Mouse (Mus musculus): ENCODE data around the gene A830005F24Rik.
A peak's percentile ranks its signal among the peaks of the same experiment; 100 is the strongest.

The A830005F24Rik gene

DNA sequence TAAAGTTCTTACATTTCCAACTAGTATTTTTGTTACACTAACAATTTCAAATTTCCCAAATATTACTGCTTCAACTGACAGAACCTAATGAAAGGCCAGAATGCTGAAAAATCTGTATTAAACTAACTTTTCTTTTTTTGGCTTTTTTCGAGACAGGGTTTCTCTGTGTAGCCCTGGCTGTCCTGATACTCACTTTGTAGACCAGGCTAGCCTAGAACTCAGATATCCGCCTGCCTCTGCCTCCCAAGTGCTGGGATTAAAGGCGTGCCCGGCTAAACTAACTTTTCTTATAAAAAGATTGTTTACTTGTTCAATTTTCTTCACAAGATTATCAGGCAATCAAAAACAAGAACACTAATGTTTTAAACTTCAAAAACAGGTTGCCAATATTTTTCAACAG, 31.5 kb downstream of the A830005F24Rik start:
- DNase-seq (ENCODE audit: low read depth), result no peak

DNA sequence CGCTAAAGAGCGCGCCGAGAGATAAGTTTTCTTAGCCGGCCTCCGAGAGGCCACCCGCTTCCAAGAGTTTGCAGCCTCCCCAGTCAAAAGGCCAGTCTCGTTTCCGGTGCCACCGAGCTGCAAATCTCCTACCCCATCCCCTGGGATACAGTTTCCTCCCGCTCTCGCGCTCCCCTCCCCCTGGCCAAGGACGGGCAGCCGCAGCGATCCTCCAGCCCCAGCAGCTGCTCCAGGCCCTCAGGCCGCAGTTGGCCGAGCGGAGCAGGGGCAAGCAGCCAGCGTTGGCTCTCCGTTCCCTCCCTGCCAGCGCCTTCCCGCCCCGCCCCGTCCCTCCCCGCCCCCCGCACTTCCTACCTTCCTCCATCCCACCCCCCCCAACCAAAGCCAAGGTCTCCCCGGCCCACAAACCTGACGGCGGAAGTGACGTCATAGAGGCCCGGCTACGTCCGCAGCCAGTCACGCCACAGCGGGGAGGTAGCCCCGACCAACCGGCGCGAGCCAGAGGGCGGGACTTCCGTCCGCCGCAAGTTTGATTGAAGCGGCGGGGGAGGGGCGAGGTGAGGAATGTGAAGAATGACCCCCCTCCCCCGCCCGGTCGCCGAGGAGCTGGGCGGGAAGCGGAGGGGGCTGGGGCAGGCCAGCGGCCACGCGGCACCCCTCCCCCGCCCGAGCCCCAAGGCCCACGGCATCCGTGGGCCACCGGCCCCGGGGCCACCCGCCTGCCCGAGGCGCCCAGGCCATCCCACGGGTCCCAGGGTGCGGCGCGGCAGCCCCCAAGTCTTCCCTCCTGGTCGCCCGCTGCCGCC, 32.3 kb downstream of the A830005F24Rik start:
- DNase-seq (ENCODE audit: low read depth), result peak; percentile 98

DNA sequence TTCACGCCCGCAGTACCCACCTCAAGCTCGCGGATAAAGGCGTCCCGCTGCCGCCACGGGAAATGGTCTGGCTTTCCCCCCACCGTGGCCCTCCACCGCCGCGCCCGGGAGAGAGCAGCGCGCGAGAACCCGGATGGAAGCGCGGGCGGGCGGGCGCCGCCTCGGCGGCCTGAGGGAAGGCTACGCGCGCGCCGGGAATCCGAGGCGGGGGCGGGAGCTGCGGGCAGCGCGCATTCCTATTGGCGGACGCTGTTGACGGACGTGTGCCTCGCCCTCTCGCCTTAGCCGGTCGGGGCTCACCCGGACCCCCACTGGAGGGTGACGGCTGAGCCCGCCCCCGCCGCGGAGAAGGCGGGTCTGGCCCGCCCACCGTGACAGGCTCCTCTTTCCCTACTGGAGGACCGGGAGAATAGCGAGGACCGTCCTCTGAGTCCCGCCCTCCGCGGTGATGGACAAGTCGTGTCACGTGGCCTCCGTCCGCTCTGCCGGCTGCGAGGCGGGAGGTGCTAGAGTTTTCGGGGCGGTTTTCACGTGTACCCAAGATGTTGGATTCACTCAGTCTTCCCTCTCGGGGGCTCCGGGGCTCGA, 33.1 kb downstream of the A830005F24Rik start:
- peak; percentile 91 for DNase-seq (ENCODE audit: low read depth)

DNA sequence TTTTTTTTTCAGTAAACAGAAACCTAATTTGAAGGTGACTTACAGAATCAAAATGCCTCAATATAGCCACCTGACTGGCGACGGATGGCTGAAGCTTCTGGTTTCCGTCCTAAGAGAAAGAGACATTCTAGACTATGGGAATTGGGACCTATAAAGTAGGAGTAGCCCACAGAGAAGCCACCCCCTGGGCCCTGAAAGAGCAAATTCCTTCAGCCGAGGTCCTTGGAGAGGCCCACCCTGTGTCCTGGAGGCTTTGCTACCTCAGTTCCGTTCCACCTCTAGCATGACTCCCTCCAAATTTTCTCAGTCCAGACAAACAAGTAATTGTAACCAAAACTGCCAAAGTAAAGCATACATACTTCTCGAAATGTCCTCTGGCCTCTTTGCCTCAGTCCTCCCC, 34.3 kb downstream of the A830005F24Rik start:
- DNase-seq (ENCODE audit: low read depth), result no peak

DNA sequence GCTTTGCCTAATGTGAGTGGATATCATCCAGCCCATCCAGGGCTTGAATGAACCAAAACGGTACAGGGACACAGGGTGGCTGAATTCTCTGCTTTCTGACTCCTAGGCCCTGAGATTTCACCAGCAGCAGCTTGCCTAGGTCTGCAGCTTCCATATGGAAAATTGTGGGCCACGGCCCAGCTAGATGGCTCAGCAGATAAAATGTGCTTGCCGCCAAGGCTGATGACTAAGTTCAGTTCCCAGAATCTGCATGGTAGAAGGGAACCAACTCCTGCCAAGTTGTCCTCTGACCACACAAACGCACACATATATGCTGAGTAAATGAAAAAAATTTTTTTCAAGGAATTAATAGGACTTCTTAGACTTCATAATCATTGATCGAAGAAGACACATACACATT, 34.9 kb downstream of the A830005F24Rik start:
- DNase-seq (ENCODE audit: low read depth), result no peak

DNA sequence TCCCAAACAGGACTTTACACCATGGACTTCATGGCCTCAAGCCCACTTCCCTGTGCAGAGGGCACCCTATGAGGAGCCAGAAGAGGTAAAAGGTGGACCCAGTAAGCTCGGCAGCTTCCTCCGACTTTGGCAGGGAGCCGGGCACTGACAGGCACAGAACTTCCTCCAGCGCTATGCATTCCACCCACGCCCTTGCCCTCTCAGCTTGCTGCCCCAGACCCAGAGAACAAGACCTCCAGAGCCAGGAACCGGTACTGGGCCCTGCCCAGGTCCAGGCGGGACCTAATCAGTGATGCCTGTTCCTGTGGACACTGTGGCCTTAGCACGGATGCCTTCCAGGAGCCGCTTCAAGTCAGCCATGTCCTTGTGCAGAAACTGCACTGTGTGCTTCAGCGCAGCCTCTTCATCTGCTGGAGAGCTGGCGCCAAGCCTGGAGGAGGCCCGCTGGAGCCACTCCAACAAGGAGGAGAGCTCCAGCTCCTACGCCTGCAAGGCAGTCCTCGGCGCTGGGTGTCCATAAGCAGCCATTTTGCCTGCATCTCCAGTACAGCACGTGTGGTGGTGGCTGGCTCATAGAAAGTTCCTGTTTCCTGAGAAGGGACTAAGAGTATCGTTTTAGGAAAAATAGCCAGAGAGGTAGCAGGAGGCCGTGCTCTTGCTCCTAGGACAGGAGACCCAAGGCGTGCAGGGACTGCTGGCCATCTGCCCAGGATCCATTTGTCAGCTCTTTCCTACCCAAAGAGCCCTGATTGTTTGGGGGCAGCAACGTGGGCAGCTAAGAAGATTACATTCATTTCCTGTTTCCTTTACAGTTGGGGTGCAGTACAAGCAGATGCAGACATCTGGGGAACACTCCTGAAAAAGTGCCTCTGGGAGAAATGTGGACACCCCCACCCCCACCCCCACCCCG, 39.1 kb downstream of the A830005F24Rik start:
- no peak for DNase-seq (ENCODE audit: low read depth)

DNA sequence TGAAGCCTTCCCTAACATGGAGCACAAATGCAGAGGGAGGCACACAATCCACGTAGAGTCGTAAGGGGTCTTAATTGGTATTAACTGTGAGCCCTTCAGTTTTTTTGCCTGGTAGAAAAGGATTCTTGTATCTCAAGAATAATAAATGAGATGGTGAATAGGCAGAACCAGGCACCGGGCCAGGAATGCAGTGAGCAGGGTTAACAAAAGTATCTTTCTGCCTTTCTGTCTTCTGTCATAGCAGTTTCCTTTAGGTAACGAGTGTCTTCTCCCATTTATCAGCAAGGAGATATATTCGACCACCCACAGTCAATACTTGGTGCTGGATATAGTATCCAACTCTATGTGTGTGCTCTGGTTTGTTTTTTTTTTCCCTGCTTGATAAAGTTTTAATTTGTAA, 40.1 kb downstream of the A830005F24Rik start:
- DNase-seq (ENCODE audit: low read depth), result no peak

DNA sequence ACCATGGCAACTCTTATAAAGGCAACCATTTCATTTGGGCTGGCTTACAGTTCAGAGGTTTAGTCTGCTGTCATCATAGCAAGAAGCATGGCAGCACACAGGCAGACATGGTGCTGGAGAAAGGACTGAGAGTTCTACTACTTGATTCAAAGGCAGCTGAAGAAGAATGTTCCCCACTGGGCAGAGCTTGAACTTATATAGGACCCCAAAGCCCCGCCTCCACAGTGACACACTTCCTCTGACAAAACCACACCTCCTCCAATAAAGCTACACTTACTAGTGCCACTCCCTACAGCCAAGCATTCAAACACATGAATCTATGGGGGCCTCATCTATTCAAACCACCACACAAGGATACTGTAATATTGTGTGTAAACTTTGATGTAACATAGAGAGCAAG, 41.2 kb downstream of the A830005F24Rik start:
- DNase-seq (ENCODE audit: low read depth), result no peak

DNA sequence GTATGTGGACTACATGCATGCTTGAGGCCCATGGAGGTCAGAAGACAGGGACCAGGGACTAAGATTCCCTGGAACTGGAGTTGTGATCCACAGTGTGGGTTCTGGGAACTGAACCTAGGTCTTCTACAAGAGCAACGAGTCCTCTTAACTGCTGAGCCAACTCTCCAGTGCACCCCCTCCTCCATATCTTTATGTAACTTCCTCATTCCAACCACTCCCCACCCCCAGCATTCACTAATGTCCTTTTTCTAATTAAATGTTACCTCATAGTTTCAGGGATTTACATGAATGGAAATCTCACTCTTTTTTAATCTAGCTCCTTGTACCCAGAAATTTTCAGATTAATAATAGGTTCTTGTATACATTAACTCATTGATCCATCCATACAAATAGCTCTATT, 42.6 kb downstream of the A830005F24Rik start:
- no peak for DNase-seq (ENCODE audit: low read depth)

DNA sequence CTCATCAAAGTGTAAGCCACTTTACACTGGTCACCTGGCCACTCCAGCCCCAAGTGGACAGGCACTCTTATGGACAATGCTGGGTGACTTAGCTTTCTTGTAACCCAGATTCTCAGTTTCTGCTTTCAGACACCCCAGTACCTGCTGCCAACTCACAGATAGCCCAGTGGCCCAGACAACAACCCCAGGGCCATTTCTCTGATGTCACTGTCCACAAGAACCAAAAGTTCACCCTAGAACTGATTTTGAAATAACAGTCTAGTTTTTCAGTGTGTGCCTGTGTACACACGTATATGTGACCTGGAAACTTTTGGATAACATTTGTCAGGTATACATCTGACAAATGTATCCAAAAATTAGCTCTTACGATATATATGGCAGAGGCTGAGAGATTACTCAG, 48.1 kb downstream of the A830005F24Rik start:
- no peak for DNase-seq (ENCODE audit: low read depth)

DNA sequence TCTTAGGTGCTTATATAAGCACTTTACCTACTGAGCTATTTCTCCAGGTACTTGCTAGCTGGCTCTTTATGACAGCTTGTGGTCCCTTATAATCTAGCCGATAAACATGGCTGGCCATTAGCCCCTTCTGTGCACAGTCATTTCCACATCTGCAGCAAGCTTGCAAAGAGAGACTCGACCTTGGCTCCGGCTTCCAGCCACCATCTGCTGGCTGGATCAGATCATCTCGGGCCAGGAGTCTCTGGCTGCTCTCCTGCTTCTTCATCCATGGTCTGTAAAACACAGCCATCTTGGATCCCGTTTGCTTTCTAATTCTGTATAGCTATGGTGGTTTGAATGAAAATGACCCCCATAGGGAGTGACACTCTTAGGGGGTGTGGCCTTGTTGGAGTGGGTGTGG, 49.0 kb downstream of the A830005F24Rik start:
- DNase-seq (ENCODE audit: low read depth), result no peak
